Mouse (Mus musculus): ENCODE measurements around the gene Hes1. TPM values are rescaled to one million over a fixed set of nuclear protein-coding genes. Genes with fewer than 3 reads are reported as not detected.

Hes1 gene
- polyA plus RNA-seq, 1 experiment from 2014 or later = 102 TPM

GRCm38 (mm10) chr16:30114451-30114850, 50.3 kb downstream of the Hes1 start:
- Histone ChIP-seq H3K9ac (ENCODE audit: low read depth, low read length) (no peak overlapping the region), H3K9me3 (replicated peaks; ENCODE audit: low read length) (no peaks in the 10 kb centered on the region), H3K4me2 (ENCODE audit: low read length) (no peak overlapping the region), H3K27me3 (ENCODE audit: insufficient read depth, low read length) (no peaks in the 10 kb centered on the region), H3K4me1 (replicated peaks; ENCODE audit: insufficient read depth, low read length) (peaks cover 21% of the 10 kb centered on the region), H3K4me3 (replicated peaks; ENCODE audit: low read depth, low read length) (no peak overlapping the region), H3K27ac (no peak overlapping the region), H3K36me3 (ENCODE audit: insufficient read depth, low read length) (no peaks in the 10 kb centered on the region)
- TF ChIP-seq CTCF (IDR thresholded peaks at IDR 0.05; ENCODE audit: low read depth) = no peak
- WGBS = 53% methylated on average over 1 of the region's 1 CpGs
- DNase-seq (ENCODE audit: low spot score) (no peak), ATAC-seq (replicated peaks; ENCODE audit: low FRiP score, low read depth) (no peak)

Other genes with a start within 250 kb of the Hes1 start
- gene Cpn2, start 203.1 kb downstream of the Hes1 start, polyA plus RNA-seq (2015; fragmentation: Nextera tagmentation; extraction: Ambion mirVana) = not detected in 2 replicates
- gene Lrrc15, start 218.9 kb downstream of the Hes1 start, polyA plus RNA-seq (2015; fragmentation: Nextera tagmentation; extraction: Ambion mirVana) = 0.78 and 0.84 TPM in 2 replicates
- gene Gp5, start 246.4 kb downstream of the Hes1 start, polyA plus RNA-seq (2015; fragmentation: Nextera tagmentation; extraction: Ambion mirVana) = 0.14 and 0.16 TPM in 2 replicates